Mouse (Mus musculus): ENCODE data around the gene Notch1. TPM values are rescaled to one million over a fixed set of nuclear protein-coding genes. Genes with fewer than 3 reads are reported as not detected.

Gene Notch1
- polyA plus RNA-seq, 1 experiment = 36.4 TPM

DNA sequence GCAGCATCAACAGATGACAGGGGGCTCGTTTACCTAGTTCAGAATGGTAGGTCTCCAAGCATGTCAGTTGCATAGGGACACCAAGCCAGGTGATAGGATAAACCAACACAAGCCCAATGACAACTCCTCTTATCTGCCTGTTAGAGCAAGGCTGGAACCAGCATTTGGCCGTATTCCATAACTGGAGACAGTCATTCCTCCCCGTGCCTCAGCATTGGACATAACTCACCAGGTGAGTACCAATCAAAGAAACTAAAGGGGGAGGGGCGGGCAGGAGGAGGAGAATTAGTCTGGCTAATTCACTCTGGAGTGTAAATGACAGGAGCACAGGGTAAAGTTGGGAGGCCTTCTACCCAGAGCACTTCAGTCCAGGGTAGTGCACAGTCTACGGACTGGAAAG lies 21.5 kb downstream of the Notch1 start:
- Histone ChIP-seq H3K4me1 (ENCODE audit: control insufficient read depth, insufficient read depth, low read length) (peaks cover 73% of the 10 kb centered on the region), H3K27ac (ENCODE audit: insufficient read depth, low read depth, low read length) (no peak overlapping the region), H3K4me3 (ENCODE audit: insufficient read depth, low read length) (no peak overlapping the region)
- no peak for TF ChIP-seq POLR2A (IDR thresholded peaks at IDR 0.05; ENCODE audit: borderline replicate concordance, low read depth, low read length)
- TF ChIP-seq CTCF (IDR thresholded peaks at IDR 0.05; ENCODE audit: low read depth, low read length) = no peak

DNA sequence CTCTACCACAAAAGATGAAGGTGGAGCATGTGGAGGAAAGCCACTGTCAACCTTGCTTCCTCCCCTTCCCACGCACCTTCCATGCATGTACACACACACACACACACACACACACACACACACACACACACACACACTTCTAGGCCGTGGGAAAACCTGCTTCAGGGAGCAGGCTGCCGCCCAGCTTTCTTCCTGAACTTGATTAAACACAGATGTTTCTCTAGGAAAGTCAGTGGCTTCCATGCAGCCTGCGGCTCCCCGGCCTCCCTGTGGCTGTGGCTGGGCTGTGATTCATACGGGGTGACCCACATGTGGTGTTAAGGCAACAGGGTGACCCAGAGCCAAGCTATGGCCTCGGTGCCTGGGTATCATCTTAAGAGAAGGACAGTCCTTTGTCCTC lies 22.1 kb downstream of the Notch1 start:
- Histone ChIP-seq H3K4me3 (ENCODE audit: insufficient read depth, low read length) (no peak overlapping the region), H3K27ac (ENCODE audit: insufficient read depth, low read depth, low read length) (no peak overlapping the region), H3K4me1 (ENCODE audit: control insufficient read depth, insufficient read depth, low read length) (peaks cover 69% of the 10 kb centered on the region)
- TF ChIP-seq POLR2A (IDR thresholded peaks at IDR 0.05; ENCODE audit: borderline replicate concordance, low read depth, low read length) (no peak), CTCF (IDR thresholded peaks at IDR 0.05; ENCODE audit: low read depth, low read length) (no peak)

DNA sequence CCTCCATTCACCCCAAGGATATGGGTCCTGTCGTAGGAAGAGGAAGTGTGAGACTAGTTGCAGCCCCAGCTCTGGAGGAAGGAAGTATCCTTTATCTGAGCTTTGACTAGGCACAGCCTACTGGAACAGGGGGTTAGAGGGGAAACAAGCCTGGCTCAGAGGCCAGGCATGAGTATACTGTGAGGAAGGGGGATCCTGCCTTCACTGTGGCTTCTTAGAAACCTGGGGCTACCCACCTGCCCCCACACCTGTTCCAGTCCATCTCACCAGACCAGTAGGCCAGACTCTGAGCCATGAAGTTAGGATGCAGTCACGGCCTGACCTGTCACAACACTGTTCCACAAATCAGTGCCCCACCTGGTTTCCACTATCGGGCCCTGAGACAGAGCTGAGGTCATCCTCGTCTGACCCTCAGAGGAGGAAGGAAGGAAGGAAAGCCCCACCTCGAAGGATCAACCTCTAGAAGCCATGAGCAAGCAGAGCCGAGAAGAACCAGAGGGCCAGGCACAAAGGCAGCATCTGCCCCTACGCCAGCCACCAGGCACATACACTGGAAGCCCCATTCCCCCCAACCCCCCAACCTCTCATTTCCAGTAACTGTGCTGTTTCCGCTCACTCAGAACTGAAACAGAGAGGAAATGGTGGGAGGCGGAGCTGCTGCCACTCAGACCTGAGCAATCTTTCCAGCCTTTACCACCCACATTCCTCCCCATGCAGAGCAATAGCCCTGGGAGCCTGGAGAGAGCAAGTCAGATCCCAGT lies 23.3 kb downstream of the Notch1 start:
- peaks cover 58% of the 10 kb centered on the region for H3K4me1 ChIP-seq (ENCODE audit: control insufficient read depth, insufficient read depth, low read length)
- no peak for TF ChIP-seq POLR2A (IDR thresholded peaks at IDR 0.05; ENCODE audit: borderline replicate concordance, low read depth, low read length)
- no peak for TF ChIP-seq CTCF (IDR thresholded peaks at IDR 0.05; ENCODE audit: low read depth, low read length)
- peak overlapping the region; percentile 87 for H3K27ac ChIP-seq (ENCODE audit: insufficient read depth, low read depth, low read length)
- peak overlapping the region; percentile 4 for H3K4me3 ChIP-seq (ENCODE audit: insufficient read depth, low read length)

DNA sequence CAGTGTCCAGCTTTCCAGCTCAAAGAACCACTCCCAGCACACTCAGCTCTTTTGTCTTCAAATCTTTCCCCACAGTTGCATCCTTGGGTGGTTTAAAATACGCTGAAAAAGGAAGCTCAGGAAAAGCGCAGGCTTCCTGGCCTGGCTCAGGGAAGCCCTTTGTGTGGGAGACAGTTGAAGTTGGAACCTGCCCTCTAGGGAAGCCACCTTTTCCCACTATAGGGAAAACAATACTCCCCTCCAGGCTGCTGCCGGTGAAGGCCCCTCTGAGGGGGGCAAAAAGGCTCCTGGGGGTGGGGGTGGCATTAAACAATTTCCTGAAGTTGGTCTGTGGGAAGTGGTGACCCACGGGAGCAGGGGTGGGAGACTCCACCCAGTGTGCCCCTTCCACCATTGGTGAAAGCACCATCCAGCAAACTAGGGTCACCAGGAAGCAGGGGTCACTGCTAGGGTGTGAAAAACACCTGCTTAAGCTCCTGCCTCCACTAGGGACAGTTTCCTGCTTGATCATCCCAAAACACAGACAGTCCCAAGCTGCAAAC lies 25.6 kb downstream of the Notch1 start:
- H3K4me3 ChIP-seq (ENCODE audit: insufficient read depth, low read length) = no peak overlapping the region
- no peak overlapping the region for H3K27ac ChIP-seq (ENCODE audit: insufficient read depth, low read depth, low read length)
- TF ChIP-seq POLR2A (IDR thresholded peaks at IDR 0.05; ENCODE audit: borderline replicate concordance, low read depth, low read length) = no peak
- TF ChIP-seq CTCF (IDR thresholded peaks at IDR 0.05; ENCODE audit: low read depth, low read length) = no peak
- H3K4me1 ChIP-seq (ENCODE audit: control insufficient read depth, insufficient read depth, low read length) = peaks cover 57% of the 10 kb centered on the region

DNA sequence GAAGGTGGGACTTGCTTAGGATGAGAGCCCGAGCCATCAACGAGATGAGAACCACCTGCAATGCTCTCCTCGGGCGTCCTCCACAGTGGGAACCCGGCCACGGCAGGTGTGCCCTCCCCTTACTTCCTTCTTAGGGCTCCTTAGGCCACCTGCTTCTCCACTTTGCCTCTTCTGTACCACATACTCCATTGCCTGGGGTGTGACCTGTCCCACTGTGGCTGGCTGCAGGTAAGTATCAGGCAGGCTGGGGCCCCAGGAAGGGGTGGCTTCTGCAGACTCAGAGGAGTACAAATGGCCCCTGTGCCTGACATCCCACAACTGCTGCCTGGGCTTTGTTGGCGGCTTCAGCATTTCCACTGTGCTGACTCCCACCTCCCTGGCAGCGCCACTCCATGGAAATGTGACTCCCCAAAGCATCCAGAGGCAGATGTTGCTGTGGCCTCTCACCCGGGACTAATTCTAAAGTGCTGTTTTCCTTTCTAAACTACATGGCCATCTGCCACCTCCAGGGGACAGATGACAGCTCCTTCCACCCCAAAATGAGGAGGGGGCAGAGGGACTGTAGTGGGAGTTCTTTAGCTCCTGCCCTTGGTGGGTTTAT lies 27.8 kb downstream of the Notch1 start:
- no peak overlapping the region for H3K4me3 ChIP-seq (ENCODE audit: insufficient read depth, low read length)
- no peak for TF ChIP-seq CTCF (IDR thresholded peaks at IDR 0.05; ENCODE audit: low read depth, low read length)
- no peak for TF ChIP-seq POLR2A (IDR thresholded peaks at IDR 0.05; ENCODE audit: borderline replicate concordance, low read depth, low read length)
- no peak overlapping the region for H3K27ac ChIP-seq (ENCODE audit: insufficient read depth, low read depth, low read length)
- H3K4me1 ChIP-seq (ENCODE audit: control insufficient read depth, insufficient read depth, low read length) = peaks cover 63% of the 10 kb centered on the region

DNA sequence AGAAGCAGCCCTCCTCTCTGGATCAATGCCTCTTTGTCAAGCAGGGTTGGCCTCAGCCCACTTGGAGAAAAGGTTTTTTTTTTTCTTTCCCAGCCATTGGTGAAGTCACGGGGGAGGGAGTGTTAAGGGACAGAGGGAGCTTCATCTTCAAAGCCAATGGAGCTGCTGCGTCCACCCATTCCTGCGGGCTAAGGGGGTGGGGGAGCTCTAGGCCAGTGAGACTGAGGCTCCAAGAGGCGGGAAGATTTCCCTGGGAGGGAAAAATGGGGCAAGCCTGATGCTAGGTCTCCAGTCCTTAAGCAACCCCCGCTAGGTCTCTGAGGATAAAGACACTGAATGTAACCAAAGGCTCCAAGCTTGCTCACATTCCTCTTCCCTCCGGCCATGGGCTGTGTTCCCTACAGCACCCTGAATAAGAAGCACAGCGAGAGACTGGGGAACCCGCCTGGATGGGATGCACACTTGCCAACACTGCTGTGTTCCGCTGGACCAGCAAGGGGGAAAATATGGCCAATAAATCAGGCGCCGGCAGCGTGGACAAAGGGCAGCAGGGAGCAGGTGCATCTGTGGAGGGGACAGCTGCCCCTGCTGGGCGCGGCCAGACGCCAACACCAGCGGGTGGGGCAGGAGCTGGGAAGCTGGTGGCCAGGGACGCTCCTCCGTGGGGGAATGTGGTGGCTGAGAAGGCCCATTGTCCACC lies 29.0 kb downstream of the Notch1 start:
- H3K4me3 ChIP-seq (ENCODE audit: insufficient read depth, low read length) = no peak overlapping the region
- H3K27ac ChIP-seq (ENCODE audit: insufficient read depth, low read depth, low read length) = no peak overlapping the region
- H3K4me1 ChIP-seq (ENCODE audit: control insufficient read depth, insufficient read depth, low read length) = peaks cover 59% of the 10 kb centered on the region

DNA sequence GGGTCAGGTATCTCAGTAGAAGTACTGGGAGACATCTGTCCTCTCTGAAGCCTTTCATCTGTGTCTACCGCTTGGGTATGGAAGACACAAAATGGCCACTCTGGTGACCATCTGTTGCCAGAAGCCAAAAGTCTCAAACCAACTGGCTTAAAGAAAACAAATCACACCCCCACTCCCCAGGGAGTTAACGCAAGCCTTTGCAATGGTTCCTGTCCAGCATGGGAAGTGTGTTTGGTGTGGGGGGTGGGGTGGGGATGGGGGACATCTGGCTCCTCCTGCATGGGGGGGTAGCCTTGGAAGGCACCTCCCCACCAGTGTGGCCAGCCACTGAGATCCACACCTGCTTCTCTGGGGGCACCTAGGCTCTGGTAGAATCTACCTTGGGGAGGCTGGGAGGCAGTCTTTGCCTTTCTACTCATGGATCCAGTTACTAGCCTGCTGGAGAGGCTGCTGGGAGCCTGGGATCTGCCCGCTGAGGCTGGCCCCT lies 29.6 kb downstream of the Notch1 start:
- Histone ChIP-seq H3K4me3 (ENCODE audit: insufficient read depth, low read length) (no peak overlapping the region), H3K27ac (ENCODE audit: insufficient read depth, low read depth, low read length) (no peak overlapping the region), H3K4me1 (ENCODE audit: control insufficient read depth, insufficient read depth, low read length) (peaks cover 59% of the 10 kb centered on the region)
- no peak for TF ChIP-seq CTCF (IDR thresholded peaks at IDR 0.05; ENCODE audit: low read depth, low read length)
- TF ChIP-seq POLR2A (IDR thresholded peaks at IDR 0.05; ENCODE audit: borderline replicate concordance, low read depth, low read length) = no peak

More for the DNA sequence above, 29.0 kb downstream of the Notch1 start:
- TF ChIP-seq POLR2A (IDR thresholded peaks at IDR 0.05; ENCODE audit: borderline replicate concordance, low read depth, low read length) = no peak

DNA sequence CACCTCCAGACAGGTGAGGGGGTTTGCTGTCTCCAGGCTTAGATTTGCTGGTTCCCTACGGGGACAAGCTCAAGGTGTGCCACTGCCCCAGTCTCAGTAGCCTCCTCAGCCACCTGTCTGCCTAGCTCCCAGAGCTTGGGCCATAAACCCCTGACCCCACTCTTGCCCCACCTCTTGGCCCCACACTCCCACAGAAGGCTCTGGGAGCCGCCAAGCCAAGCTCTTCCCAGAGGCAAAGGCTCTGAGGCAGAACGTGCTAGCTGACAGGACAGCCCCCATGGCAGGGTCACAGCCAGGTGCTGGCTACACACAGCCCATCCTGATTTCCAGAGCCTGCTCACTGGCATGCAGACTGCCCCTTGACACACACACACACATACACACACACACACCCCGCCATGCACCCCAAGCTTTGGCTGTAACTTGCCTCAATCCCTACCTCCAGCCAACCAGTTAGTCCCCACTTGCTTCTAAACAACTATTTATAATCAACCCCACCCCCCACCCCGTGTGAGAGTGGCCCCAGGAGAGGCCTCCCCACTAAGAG lies 30.1 kb downstream of the Notch1 start:
- H3K4me1 ChIP-seq (ENCODE audit: control insufficient read depth, insufficient read depth, low read length) = peaks cover 65% of the 10 kb centered on the region
- TF ChIP-seq POLR2A (IDR thresholded peaks at IDR 0.05; ENCODE audit: borderline replicate concordance, low read depth, low read length) (no peak), CTCF (IDR thresholded peaks at IDR 0.05; ENCODE audit: low read depth, low read length) (no peak)
- no peak overlapping the region for H3K4me3 ChIP-seq (ENCODE audit: insufficient read depth, low read length)
- no peak overlapping the region for H3K27ac ChIP-seq (ENCODE audit: insufficient read depth, low read depth, low read length)

DNA sequence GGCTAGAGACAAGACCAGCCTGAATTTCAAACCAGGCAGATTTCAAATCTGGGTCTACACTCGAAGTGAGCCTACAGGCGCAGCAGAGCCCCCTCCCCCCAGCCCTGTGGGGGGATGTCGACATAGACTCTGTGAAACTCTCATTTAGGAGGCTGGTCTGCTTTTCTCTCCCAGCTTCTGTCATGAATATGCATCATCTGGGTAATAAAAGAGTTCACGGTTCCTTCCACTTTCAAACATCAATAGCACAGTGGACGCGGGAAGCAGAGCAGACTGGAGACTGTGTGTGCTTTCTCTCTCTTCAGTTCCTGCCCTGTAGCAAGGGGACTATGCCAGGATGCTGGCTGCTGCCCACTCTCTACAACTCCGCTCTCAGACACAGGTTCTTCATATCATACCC lies 30.8 kb downstream of the Notch1 start:
- TF ChIP-seq POLR2A (IDR thresholded peaks at IDR 0.05; ENCODE audit: borderline replicate concordance, low read depth, low read length) (no peak), CTCF (IDR thresholded peaks at IDR 0.05; ENCODE audit: low read depth, low read length) (no peak)
- Histone ChIP-seq H3K4me1 (ENCODE audit: control insufficient read depth, insufficient read depth, low read length) (peaks cover 61% of the 10 kb centered on the region), H3K27ac (ENCODE audit: insufficient read depth, low read depth, low read length) (no peak overlapping the region), H3K4me3 (ENCODE audit: insufficient read depth, low read length) (no peak overlapping the region)
